Mouse (Mus musculus): Measurements from ENCODE around the gene Angel1.

Angel1 gene

DNA sequence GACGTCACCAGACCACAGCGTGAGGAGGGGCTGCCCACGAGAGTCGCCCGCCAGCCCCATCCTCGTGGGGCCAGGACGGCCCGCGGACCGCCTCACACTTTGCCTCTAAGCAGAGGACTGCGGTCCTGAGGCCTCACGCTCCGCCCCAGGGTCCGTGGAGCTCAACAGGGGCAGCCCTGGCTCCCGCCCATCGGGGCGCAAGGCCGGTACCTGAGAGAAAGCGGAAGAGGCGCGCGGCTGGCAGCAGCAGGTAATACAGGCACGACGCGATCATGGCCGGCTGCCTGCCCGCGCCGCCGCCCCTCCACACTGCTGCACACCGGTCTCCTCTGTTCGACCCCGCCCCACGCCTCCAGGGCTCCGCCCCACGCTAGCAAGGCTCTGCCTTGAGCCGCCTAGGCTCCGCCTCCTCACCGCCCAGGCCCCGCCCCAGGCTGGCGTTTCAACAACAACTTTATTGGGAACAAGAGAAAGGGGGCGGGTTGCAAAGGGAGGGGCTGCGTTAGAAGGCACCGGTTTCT is at the start of gene Angel1:
Angel1 (minus strand) TSS at position 341 of the 521 bp plus-strand sequence.
- DNase-seq: peak; percentile 98

DNA sequence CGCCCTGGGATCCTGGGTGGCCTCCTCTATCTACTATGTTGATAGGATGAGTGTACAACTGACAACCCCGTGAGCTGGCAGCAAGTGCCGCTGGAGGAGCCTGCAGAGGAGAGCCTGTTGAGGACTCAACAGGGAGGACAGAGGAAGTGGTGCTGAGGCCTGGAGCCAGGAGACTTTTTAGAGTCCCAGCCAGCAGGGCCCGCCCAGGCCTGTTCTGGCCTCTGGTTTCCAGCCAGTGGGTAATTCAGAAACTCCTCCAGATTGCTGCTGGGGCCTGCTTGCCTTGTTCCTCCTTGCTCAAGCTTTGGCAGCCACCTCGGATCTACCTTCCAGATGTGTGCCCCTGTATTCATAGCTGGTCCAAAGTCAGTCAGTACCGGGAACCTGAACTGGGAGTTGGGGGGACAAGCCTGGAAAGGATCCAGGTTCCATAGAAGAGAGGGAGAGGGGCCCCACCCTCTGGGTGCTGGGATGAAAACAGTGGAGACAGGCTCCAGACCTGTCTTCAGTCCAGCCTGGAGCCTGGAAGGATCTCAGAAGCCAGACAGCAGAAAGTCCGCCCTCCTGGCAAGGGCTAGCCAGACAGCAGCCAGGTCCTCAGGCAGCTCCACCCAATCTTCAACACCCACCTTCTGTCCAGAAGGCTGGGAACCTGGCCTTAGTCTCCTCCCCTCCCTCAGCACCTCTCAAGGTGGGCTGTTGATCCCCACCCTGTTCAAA is 49.5 kb upstream of the Angel1 start:
- DNase-seq: no peak

DNA sequence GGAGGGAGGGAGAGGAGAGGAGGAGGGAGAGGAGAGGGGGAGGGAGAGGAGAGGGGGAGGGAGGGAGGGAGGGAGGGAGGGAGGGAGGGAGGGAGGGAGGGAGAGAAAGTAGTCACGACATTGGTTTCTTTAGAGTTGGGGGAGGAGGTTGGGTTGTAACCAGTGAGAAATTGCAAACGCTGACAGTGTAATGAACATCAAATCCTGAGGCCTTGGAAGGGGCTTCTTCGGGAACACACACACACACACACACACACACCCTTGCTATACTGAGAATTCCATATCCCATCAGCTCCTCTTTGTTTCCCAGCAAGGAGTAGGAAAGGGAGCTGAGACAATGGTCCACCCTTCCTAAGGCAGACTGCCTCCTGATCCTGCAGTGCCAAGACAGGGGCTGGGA is 46.3 kb upstream of the Angel1 start:
- no peak for DNase-seq

DNA sequence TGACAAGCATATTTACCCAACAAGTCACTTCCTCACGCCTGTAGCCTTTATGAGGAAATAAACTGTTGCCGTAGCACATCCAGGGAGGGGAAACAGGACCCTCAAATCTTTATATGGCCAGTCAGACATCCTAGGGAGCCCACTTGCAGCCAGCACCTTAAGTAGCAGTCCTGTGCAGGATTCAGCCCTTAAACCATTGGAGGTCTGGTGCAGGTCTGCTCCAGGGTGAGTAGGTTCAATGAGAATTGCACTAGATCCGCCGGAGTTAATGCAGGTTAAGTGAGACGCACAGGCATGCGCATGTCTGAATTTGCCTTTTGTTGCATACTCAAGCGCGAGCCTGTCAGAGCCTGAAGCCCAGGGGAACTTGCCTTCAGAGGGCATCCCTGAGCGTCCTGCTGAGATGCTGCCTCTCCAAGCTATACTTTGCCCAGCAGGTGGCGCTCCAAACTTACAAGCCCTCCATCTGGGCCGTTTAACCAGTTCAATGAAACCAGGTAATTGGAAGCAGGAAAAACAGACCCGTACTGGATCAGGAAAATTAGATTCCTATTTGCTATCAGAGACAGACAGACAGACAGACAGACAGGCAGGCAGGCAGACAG is 45.7 kb upstream of the Angel1 start:
- peak; percentile 91 for DNase-seq

DNA sequence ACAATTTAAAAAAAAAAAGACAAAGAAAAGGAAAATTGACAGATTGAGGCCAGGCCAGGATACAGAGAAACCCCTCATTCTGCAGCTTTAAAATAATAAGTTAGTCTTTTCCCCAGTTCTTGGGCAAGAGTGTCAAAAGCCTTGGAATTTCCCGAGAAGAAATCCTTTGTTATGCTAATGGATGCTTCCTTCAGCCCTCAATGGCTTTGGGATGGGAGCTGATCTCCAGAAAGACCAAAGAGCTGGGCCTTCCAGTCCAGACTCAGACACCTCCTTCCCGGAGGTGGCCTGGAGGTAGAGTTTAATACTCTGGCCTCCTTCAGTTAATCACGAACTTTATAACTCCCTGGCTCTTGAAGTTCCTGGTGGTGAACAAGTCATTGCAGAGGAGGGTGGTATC is 44.7 kb upstream of the Angel1 start:
- no peak for DNase-seq

DNA sequence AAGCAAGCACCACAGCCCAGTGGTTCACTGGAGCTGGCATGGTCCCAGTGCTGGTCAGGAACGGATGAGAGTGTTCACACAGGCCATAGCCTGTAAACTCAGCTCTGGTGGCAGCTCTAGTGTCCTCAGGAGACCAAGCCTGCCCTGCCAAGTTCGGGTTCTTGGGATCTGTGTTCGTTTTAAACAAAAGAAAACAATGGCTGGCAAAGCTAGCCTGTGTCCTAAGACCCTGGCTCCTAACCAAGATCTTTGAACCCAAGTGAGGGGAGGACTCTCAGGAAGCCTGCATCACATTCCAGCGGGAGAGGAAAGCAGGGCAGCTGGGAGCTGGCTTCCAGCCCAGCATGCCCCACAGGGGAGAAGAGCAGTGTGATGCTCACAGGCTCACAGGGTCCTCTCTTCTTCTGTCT is 44.0 kb upstream of the Angel1 start:
- DNase-seq: peak; percentile 44

DNA sequence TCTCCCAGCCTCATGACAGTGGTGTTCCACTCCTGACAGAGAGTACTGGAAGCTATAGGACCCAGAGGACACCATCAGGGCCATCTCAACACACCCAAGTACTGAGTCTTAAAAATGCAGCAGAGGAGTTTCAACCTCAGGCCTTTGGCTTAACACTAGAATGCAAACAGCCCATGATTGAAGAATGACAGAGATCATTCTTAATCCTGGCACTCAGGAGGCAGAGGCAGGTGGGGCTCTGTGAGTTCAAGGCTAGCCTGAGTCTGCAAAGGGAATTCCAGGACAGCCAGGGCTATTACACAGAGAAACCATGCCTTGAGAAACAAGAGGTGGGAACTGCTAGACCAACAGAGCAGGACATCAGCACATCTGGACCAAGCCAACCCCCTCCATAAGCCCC is 43.6 kb upstream of the Angel1 start:
- DNase-seq: no peak

DNA sequence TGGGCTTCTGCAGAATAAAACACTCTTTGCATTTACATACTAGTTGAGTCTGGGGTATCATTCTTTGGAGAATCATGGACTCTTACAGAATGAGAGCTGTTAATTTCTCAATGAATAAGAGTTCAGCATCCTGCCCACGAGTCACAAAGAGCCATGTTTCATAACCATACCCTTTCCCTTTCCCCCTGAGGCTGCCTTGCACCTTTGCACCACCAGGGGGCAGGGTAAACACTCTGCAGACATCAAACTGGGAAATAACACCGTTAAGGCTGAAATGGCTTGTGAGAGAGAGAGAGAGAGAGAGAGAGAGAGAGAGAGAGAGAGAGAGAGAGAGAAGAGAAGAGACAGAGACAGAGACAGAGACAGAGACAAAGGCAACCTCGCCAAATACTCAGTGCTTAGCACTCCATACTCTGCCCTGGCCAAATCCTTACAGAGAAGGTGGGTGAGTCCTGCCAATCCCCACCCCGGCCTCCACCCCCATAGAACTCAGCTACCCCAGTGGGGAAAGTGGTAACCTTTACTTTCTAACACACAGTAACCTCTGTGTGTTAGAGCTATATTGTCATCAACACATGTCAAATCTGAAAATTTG is 42.8 kb upstream of the Angel1 start:
- peak; percentile 89 for DNase-seq

DNA sequence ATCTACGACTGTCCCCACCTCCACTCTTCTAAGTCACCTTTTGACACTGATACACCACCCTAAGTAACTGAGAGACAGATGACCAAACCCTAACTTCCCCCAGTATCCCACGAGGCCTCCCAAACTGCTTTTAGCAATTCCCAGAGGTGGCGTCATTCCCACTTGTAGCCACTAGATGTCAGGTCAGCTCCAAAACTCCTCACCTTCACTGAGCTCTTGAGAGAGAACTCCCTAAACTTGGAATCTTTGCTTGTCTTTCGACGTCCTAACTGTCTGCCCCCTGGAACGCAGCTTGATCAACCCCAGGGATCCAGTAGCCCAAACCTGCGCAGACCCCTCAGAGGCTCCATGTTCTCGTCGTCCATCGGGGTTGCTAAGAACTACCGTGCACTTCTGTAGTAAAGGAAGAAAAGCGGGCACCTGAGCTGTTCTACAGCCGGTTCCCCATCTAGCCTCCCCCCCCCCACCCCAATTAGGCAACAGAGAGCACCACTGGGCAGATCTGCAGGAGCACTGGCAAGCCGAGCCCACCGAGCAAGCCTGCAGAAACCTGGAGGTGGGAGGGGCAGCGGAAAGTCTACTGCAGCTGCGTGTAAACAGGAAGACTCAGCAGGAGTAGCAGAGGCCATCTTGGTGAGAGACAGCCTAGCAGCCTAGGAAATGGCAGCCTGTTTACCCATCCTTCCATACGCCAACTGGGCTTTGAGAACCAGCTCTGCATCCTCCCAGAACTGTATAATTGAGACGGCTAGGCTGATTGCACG is 41.8 kb upstream of the Angel1 start:
- DNase-seq: peak; percentile 63

DNA sequence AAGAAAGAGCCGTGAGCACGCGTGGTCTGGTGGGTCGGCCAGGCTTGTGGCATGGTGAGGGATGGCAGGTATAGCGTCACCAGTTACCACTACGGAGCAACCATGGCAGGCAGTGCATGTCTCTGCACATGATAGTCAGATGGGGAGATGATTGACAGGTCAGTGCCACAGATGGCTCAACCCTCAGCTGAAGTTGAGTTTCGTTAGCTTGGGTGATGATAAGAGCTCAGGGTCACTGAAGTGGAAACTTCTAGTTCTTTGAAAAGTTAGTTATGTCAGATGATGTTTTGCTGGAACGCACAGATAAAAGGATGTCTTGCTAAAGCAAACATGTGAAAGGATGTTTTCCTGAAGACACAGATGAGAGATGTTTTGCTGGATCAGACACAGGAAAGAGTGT is 40.2 kb upstream of the Angel1 start:
- DNase-seq: no peak

DNA sequence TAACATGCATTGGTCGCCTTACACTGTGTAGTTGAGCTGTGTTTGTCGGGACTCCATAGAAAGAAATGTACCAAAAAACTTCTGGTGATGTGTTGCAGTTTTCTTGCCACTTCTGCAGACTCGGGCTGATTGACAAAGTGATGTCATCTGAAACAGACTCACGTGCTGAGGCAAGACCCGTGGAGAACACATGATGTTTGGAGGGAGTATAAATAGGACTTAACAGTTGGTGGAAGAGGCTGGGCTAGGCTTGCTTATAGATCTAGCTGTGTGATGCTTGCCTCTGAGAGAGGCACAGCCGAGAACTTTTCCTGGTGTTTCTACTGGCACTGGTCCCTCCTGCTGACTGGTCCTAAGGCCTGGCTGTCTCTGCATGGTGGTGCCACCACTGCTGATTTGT is 37.8 kb upstream of the Angel1 start:
- DNase-seq: no peak

DNA sequence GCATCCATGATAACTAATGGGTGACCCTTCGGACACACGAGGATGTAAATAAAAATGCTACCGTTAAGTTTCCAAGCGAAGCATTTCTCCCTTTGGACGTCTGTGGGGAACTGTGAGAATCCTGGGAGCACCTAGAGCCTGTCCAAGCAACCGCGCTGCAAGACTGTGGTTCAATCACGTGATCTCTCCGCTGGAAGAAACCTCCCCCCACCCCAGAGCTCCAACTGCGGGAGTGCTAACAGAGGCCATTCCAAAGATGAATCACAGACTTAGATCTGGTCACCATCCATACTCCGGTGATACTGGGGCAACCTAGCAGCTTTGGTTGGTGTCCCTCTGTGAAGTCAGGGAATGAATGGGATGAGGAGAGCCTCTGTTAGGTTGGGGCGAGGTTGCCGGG is 34.8 kb upstream of the Angel1 start:
- DNase-seq: no peak

DNA sequence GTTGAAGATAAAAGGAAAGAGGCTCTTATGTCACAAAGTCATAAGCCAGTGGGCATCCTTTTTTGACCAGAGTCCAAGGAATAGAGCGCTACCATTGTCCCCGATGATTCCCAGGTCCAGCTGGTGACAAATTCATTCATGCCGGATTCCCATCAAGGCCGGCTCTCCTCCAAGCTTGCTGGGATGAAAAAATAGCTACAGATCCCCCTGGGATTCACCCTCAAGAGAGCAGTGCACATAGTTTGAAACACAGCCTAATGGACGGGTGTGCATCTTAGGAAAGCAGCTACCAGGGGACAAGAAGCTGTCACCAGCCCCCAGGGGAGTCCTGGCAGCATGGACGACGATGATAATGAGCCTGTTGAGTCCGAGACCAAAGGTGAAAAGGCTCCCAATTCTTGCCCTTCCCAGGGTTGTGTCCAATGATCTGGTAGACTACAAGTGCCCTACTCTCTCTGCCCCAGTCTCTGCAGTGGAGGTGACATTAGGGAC is 8.1 kb upstream of the Angel1 start, which contains the start of gene Lrrc74a:
Lrrc74a (plus strand) TSS at position 51 of the 492 bp plus-strand sequence.
- no peak for DNase-seq

DNA sequence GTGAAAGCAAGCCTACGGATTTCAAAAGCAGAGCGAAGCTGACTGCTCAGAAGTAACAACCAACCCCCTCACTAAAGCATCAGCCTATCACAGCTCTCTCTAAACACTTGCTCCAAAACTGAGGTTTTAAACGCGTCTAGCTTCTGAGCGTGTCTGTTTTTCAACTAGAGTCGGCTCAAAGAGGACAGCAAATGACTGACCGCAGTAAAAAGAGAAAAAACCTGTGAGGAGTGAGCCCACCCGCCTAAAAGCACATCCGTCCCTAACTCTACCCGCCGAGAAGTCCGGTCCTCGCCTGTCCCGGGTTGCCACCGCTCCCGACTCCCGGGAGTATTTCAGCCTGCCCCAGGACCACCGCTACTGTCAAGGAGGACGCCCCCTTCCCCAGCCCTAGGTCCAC is 554 bp downstream of the Angel1 start:
- no peak for DNase-seq

DNA sequence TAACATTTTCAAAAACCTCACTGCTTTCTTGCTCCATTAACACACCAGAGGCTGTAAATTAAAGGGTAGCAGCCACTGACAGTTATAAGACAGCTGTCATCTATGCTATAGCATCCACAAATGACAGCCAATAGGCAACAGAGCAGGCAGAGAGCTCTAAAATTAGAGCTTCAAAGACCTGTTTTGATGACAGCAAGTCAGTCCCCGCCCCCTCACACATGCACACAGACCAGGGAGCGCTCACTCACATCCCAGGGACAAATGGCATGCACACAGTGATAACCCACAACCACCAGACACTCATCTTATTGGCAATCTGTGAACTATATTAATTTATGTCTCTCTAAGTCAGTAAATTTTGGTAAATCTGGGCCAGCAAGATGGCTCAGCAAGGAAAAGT is 2.0 kb downstream of the Angel1 start:
- no peak for DNase-seq

DNA sequence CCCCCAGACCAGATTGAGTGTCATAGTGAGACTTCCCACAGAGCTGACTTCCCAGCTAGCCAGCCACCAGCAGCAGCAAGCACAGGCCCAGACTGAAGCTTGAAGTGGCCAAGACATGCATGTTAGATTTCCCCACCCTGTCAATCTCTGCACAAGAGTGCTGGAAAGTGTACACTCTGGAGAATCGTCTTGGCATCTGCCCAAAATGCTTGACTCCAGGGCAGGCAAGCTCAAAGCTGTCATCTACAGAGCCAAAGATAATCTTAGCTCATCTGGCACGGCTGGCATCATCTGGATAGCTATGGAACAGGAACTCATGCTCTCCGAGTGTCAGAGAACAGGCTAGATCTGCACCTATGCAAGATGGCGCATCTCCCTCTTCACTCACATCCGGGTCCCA is 4.8 kb downstream of the Angel1 start:
- DNase-seq: no peak

DNA sequence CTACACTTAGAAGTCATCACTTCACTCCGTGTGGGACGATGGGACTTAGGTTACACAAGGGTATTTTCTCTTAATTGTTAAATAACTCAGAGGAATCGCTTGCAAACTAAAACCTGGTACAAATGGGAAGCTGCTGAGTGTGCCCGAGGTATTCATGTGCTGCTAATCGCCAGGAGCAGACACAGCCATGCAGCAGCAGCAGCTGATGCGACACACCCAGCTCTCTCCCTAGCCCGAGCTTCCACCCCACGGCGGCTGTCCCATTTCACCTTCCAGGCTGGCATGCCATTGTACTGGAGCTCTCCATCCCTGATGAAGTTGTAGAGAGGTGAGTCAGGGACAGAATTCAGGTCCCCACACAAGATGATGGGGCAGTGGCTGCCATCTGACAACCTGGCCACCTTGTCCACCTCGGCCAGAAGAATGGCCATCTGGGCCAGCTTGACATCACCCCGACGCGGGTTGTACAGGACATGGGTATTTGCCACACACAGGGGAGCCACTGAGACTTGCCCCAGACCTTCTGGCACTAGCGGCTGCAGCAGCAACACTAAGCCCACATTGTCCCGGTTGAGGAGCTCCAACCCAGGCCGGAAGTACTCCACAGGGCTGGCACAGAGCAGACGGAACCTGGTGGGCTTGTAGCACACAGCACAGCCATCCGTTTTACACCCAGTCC is 6.2 kb downstream of the Angel1 start:
- peak; percentile 69 for DNase-seq

DNA sequence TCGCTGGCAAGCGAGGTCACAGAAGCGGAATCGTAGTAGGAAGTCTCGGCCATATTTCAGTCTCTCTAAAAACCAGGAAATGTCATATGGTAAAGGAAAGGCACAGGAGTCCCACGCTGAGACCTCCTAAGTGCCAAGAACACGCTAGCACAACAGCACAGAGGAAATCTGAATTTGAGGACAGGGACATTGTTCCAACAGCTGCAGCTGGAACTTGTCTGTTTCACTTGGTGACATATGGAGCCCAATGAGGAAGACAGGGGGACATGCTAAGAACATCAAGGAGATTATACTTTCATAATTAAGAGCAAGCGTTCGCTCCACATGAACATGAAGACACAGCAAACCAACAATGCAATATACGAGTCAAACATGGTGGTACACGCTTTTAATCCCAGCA is 9.3 kb downstream of the Angel1 start:
- DNase-seq: no peak

DNA sequence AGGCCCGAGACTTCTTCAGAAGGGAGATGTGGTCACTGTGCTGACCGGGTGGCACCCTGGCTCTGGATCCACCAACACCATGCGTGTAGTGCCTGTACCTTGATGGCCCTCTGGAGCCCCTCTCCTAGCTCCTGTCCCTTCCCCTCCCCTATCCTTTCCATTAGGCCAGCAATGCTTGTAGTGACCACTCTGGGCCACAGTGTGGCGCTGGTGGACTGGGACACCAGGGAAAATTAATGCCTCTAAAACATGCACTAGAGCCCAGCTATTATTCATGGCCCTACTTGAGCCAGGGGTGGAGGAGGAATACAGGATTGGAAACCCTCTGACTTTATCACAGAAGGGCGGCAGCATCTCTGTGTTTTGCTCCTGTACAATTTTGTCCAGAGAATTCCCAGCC is 10.9 kb downstream of the Angel1 start:
- DNase-seq: peak; percentile 83

DNA sequence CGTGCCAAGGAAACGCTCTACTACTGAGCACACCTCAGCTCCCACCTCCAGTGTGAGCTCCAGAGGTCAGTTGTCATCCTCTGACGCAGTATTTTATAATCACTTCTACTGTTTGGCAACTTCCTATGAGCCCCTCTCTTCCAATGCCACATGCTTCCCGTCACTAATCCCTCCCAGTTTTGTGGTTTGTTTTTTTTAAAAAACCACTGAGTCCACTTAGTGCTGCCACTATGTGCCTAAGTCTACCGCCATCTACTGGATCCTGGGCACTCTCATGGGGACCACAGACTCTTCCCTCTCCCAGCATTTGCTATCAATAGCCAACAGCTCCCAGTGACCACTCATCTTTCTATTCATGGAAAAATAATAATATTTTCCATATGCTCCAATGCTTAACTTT is 12.2 kb downstream of the Angel1 start:
- DNase-seq: no peak

DNA sequence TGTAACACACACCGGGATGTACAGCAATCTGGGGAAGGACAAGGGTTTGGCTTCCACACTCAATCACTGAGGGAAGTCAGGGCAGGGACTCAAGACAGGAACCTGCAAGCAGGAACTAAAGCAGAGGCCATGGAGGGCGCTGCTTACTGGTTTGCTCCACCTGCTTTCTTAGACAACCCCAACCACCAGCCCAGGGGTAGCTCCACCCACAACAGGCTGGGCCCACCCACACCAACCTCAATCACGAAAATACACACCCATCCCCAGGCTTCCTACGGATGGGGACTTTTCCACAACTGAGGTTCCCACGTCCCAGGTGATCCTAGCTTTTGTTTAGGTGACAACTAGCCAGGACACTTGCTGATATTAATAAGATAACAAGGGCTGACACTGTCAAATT is 20.4 kb downstream of the Angel1 start:
- DNase-seq: no peak

DNA sequence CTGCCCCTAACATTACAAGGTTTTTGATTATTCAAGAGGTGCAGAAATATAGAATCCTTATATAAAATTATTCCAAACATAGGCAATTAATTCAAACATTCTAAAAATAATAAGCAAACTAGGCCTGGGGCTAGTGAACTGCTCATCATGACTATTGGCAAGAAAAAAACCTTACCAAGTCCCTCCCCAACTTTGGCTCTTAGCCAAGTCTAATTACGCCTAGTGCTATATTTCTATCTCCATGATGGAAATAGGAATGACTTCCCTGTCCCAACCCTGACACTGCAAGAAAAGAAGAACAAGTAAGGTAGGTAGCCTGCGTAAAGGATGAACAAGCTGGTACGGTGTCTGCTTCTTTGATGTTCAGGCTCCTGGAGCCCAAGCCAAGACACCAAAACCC is 23.6 kb downstream of the Angel1 start:
- DNase-seq: no peak

DNA sequence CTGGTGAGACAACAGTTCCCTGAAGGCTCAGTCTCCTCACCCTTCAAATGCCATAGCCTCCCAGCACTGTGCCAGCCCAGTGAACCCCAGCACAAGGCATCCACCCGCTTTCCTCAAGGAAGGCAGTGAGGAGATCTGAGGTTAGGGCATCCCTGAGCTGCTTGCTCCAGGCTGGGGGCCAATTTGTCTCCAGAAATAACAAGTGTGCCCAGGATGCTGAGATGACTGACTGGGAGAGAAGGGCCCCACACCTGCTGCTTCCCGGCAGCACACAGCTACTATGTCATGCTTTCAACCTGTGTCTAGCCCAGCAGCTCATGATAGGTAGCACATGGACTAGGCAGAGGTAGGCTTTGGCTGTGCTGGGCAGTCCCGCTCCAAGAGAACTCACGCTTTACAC is 24.8 kb downstream of the Angel1 start:
- peak; percentile 53 for DNase-seq
